Mouse (Mus musculus) embryonic facial prominence, embryonic 13.5 days (tissue): ENCODE data around the gene Ccdc3. TPM values are rescaled to one million over a fixed set of nuclear protein-coding genes. Genes with fewer than 3 reads are reported as not detected.

Source experiments
- ATAC-seq: fragments of 200-750 bp; cut with Nextera tagmentation; 2 replicates; pipeline ENCODE4 v1.8.0; 2017; ENCODE audit warnings: low read depth; ENCODE audit not compliant: insufficient number of reproducible peaks, insufficient read depth, low FRiP score, low TSS enrichment
- H3K27ac ChIP-seq: fragments of 300-500 bp; sonication (generic); 2 replicates; pipeline ENCODE4 v1.5.1; 2015; ENCODE audit warnings: moderate library complexity, mild to moderate bottlenecking, inconsistent platforms
- H3K27me3 ChIP-seq: fragments of 300-500 bp; sonication (generic); 2 replicates; pipeline ENCODE4 v1.6.1; 2015; ENCODE audit warnings: mild to moderate bottlenecking, inconsistent platforms
- H3K36me3 ChIP-seq: fragments of 300-500 bp; sonication (generic); 2 replicates; pipeline ENCODE4 v1.6.1; 2015; ENCODE audit warnings: mild to moderate bottlenecking, inconsistent platforms
- H3K4me1 ChIP-seq: fragments of 300-500 bp; sonication (generic); 2 replicates; pipeline ENCODE4 v1.6.1; 2015; ENCODE audit warnings: inconsistent platforms
- H3K4me2 ChIP-seq: fragments of 300-500 bp; sonication (generic); 2 replicates; pipeline ENCODE4 v1.6.1; 2015; ENCODE audit warnings: moderate library complexity, mild to moderate bottlenecking, inconsistent platforms
- H3K4me3 ChIP-seq: fragments of 300-500 bp; sonication (generic); 2 replicates; pipeline ENCODE4 v1.5.1; 2015; ENCODE audit warnings: mild to moderate bottlenecking, inconsistent platforms
- H3K9ac ChIP-seq: fragments of 300-500 bp; sonication (generic); 2 replicates; pipeline ENCODE4 v1.6.1; 2015; ENCODE audit warnings: mild to moderate bottlenecking, inconsistent platforms
- H3K9me3 ChIP-seq: fragments of 300-500 bp; sonication (generic); 2 replicates; pipeline ENCODE4 v1.6.1; 2016; ENCODE audit warnings: inconsistent platforms
- WGBS: fragments of 180-500 bp; shearing (Covaris S2); methylation state at CpG from one replicate; pipeline ENCODE4 v1.1.7; 2015; ENCODE audit warnings: mixed read lengths; 5-methylcytosine and 5-hydroxymethylcytosine counted together
- polyA plus RNA-seq: library from polyadenylated mRNA; unstranded; fragments of >200 nt; fragmentation: Nextera tagmentation; extraction: Ambion mirVana; gene quantifications from 2 replicates; pipeline ENCODE4 v1.2.1, GENCODE M21; 2015

The Ccdc3 gene
- polyA plus RNA-seq, 1 experiment from 2014 or later = 26.6 TPM

- no peak overlapping the region for H3K4me2 ChIP-seq
- no peaks in the 10 kb centered on the region for H3K27me3 ChIP-seq
- H3K36me3 ChIP-seq = no peaks in the 10 kb centered on the region
- no peak for ATAC-seq
- 75% methylated on average over 4 of the region's 4 CpGs for WGBS
- H3K4me1 ChIP-seq = peaks cover 5% of the 10 kb centered on the region; the same call in 1 of the 2 replicates
- no peak overlapping the region for H3K9ac ChIP-seq
- no peak overlapping the region for H3K4me3 ChIP-seq
- no peaks in the 10 kb centered on the region for H3K9me3 ChIP-seq
- H3K27ac ChIP-seq = no peak overlapping the region
Observed at GRCm38 (mm10) chr2:5192156-5192555, 54.6 kb downstream of the Ccdc3 start.

DNA sequence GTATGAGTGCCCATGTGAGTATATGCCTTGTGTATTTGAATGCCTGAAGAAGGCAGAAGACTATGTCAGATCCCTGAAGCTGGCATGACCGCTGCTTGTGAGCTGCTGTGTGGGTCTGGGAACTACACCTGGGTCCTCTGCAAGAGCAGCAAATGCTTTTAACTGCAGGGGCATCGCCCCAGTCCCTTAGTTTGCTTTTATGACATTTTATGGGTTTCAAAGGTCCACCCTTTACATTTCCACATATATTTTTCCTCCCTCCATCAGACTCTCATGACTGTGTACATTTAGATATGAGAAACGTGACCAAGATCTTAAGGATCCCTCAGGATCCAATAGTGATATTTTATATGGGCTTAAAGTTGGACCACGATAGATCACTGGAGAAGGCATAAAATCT lies 55.5 kb downstream of the Ccdc3 start:
- no peak for ATAC-seq
- Histone ChIP-seq H3K36me3 (no peaks in the 10 kb centered on the region), H3K27me3 (no peaks in the 10 kb centered on the region), H3K27ac (no peak overlapping the region), H3K4me1 (peaks cover 10% of the 10 kb centered on the region; the same call in 1 of the 2 replicates), H3K9ac (no peak overlapping the region), H3K4me3 (no peak overlapping the region), H3K9me3 (no peaks in the 10 kb centered on the region), H3K4me2 (no peak overlapping the region)
- WGBS = 74% methylated on average over 4 of the region's 4 CpGs

GRCm38 (mm10) chr2:5194701-5195215 lies 57.2 kb downstream of the Ccdc3 start:
- H3K9me3 ChIP-seq = no peaks in the 10 kb centered on the region
- ATAC-seq = no peak
- H3K27me3 ChIP-seq = no peaks in the 10 kb centered on the region
- no peak overlapping the region for H3K9ac ChIP-seq
- H3K4me1 ChIP-seq = peaks cover 22% of the 10 kb centered on the region
- WGBS = 61% methylated on average over 6 of the region's 6 CpGs
- no peak overlapping the region for H3K27ac ChIP-seq
- no peak overlapping the region for H3K4me2 ChIP-seq
- H3K36me3 ChIP-seq = no peaks in the 10 kb centered on the region
- no peak overlapping the region for H3K4me3 ChIP-seq

- H3K27ac ChIP-seq = no peak overlapping the region
- H3K4me2 ChIP-seq = no peak overlapping the region
- H3K4me1 ChIP-seq = peaks cover 28% of the 10 kb centered on the region
- no peaks in the 10 kb centered on the region for H3K27me3 ChIP-seq
- no peak for ATAC-seq
- no peak overlapping the region for H3K9ac ChIP-seq
- WGBS = 75% methylated on average over 4 of the region's 4 CpGs
- no peaks in the 10 kb centered on the region for H3K9me3 ChIP-seq
- H3K36me3 ChIP-seq = no peaks in the 10 kb centered on the region
- H3K4me3 ChIP-seq = no peak overlapping the region
Observed at GRCm38 (mm10) chr2:5197486-5197885, 59.9 kb downstream of the Ccdc3 start.

GRCm38 (mm10) chr2:5199289-5199688 lies 61.7 kb downstream of the Ccdc3 start:
- H3K9me3 ChIP-seq = no peaks in the 10 kb centered on the region
- H3K4me2 ChIP-seq = no peak overlapping the region
- 66% methylated on average over 17 of the region's 17 CpGs for WGBS
- H3K9ac ChIP-seq = no peak overlapping the region
- H3K27me3 ChIP-seq = no peaks in the 10 kb centered on the region
- no peak for ATAC-seq
- H3K27ac ChIP-seq = 0 out of 2 replicates have a peak overlapping the region, but pooled peaks have one; percentile 23
- no peaks in the 10 kb centered on the region for H3K36me3 ChIP-seq
- H3K4me1 ChIP-seq = peaks cover 28% of the 10 kb centered on the region
- H3K4me3 ChIP-seq = no peak overlapping the region

- WGBS = 67% methylated on average over 7 of the region's 7 CpGs
- ATAC-seq = no peak
- Histone ChIP-seq H3K4me3 (no peak overlapping the region), H3K4me1 (peaks cover 24% of the 10 kb centered on the region), H3K27me3 (no peaks in the 10 kb centered on the region), H3K4me2 (no peak overlapping the region), H3K9ac (no peak overlapping the region), H3K27ac (no peak overlapping the region), H3K9me3 (no peaks in the 10 kb centered on the region), H3K36me3 (no peaks in the 10 kb centered on the region)
Observed at GRCm38 (mm10) chr2:5200817-5201364, 63.3 kb downstream of the Ccdc3 start.

- Histone ChIP-seq H3K4me1 (peaks cover 18% of the 10 kb centered on the region; the same call in 1 of the 2 replicates), H3K9ac (no peak overlapping the region), H3K27me3 (no peaks in the 10 kb centered on the region), H3K36me3 (no peaks in the 10 kb centered on the region), H3K27ac (no peak overlapping the region), H3K9me3 (no peaks in the 10 kb centered on the region), H3K4me2 (no peak overlapping the region), H3K4me3 (no peak overlapping the region)
- ATAC-seq = no peak
- WGBS = 34% methylated on average over 1 of the region's 1 CpGs
Observed at GRCm38 (mm10) chr2:5203146-5203545, 65.6 kb downstream of the Ccdc3 start.

DNA sequence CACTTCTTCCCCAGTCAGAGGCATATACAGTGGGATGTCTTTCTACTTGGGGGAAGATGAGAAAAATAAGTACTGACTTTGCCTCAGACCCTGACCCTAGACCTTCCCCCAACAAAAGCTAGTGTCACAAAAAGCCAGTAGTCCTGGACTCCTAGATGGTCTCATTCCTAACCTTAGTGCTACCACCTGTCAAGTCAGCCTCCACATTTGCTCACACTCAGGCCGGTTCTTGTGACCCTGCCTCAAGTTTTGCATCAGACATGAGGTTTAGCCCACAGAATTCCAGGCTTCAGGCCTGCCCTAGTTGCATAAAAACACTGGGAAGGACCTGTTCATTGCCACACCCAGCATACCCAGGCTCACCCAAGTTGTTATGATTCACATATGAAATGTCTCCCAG lies 67.4 kb downstream of the Ccdc3 start:
- Histone ChIP-seq H3K27ac (no peak overlapping the region), H3K4me3 (no peak overlapping the region), H3K36me3 (no peaks in the 10 kb centered on the region), H3K9ac (no peak overlapping the region), H3K4me2 (no peak overlapping the region), H3K9me3 (no peaks in the 10 kb centered on the region), H3K4me1 (peaks cover 5% of the 10 kb centered on the region; the same call in 1 of the 2 replicates), H3K27me3 (no peaks in the 10 kb centered on the region)
- ATAC-seq = no peak
- 69% methylated on average over 1 of the region's 1 CpGs for WGBS

GRCm38 (mm10) chr2:5206651-5207050 lies 69.1 kb downstream of the Ccdc3 start:
- no peak overlapping the region for H3K27ac ChIP-seq
- no peak overlapping the region for H3K4me2 ChIP-seq
- no peaks in the 10 kb centered on the region for H3K36me3 ChIP-seq
- H3K9me3 ChIP-seq = no peaks in the 10 kb centered on the region
- no peak overlapping the region for H3K4me3 ChIP-seq
- H3K27me3 ChIP-seq = no peaks in the 10 kb centered on the region
- 89% methylated on average over 3 of the region's 3 CpGs for WGBS
- no peaks in the 10 kb centered on the region for H3K4me1 ChIP-seq
- no peak for ATAC-seq
- no peak overlapping the region for H3K9ac ChIP-seq

DNA sequence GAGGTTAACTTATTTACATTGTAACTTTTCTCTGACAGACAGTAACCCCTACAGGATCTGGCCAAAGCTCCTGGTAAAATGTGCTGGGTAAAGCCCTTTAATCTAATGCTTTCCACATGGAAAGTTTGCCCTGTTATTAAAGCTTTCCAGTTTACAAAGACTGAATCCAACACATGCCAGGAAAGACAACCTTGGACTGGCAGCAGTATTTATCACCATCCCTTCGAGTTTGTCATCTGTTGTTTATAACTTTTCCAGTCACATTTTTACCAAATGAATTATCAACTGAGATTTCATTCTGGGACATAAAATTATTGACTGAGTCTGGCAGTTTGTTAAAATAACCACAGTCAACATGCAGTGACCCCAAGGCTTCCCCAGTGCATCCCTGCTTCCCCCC lies 77.0 kb downstream of the Ccdc3 start:
- Histone ChIP-seq H3K9ac (no peak overlapping the region), H3K27me3 (no peaks in the 10 kb centered on the region), H3K27ac (no peak overlapping the region), H3K36me3 (peaks cover 4% of the 10 kb centered on the region), H3K9me3 (no peaks in the 10 kb centered on the region), H3K4me1 (no peaks in the 10 kb centered on the region; the same call in 1 of the 2 replicates), H3K4me2 (no peak overlapping the region), H3K4me3 (no peak overlapping the region)
- ATAC-seq = no peak
- 26% methylated on average over 1 of the region's 1 CpGs for WGBS

DNA sequence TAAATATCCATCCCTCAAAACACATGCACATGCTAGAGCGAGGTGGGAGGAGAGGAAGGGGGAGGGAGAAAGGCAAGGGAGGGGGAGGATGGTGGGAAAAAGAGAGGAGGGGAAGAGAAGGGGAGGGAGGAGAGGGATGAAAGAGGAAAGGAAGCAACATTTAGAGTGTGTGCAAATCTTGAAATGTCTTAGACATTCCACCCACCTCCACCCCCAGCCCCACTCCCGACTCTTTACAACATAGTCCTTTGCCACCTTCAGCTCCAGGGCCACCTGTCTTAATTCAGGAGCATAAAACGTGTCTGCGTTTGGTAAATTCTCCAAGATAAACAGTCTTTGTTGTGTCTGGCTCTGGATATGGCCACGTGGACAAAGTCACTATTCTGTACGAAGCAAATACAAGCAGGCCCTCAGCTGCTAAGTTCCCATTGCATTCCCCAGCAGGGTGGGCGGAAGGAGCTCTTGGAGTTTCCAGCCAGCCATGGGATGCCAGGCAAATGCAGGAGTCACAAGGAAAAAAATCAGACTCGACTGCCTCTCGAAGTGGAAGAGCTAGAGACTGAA lies 77.8 kb downstream of the Ccdc3 start:
- Histone ChIP-seq H3K36me3 (peaks cover 4% of the 10 kb centered on the region), H3K4me3 (no peak overlapping the region), H3K4me1 (peaks cover 2% of the 10 kb centered on the region; the same call in 1 of the 2 replicates), H3K4me2 (no peak overlapping the region), H3K27ac (no peak overlapping the region), H3K9ac (no peak overlapping the region), H3K9me3 (no peaks in the 10 kb centered on the region), H3K27me3 (no peaks in the 10 kb centered on the region)
- WGBS = 70% methylated on average over 9 of the region's 9 CpGs
- ATAC-seq = no peak

DNA sequence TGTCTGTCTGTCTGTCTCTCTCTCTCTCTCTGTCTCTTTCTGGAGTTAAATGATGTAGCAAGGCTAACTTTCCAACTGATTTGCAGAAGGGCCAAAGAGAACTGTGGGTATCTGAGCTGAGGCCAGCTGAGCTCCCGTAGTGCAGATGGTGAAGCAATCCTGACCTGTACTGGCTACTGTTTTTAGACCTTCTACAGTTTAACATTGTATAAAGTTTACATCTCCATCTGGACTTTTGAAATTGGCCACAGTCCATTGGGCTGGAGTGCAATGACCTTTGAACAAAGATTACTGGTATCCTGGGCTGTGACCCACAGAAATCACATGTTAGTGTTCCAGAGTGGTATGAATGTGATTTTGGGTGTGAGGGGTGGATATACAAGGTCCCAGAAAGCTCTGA lies 81.6 kb downstream of the Ccdc3 start:
- 94% methylated on average over 1 of the region's 1 CpGs for WGBS
- peaks cover 4% of the 10 kb centered on the region for H3K36me3 ChIP-seq
- no peak overlapping the region for H3K4me3 ChIP-seq
- H3K9me3 ChIP-seq = no peaks in the 10 kb centered on the region
- H3K4me2 ChIP-seq = no peak overlapping the region
- H3K4me1 ChIP-seq = peaks cover 6% of the 10 kb centered on the region; the same call in 1 of the 2 replicates
- ATAC-seq = no peak
- no peak overlapping the region for H3K27ac ChIP-seq
- no peaks in the 10 kb centered on the region for H3K27me3 ChIP-seq
- no peak overlapping the region for H3K9ac ChIP-seq
